Mouse (Mus musculus): ENCODE data around the gene Hmgn2. TPM values are rescaled to one million over a fixed set of nuclear protein-coding genes. Genes with fewer than 3 reads are reported as not detected.
A peak's percentile ranks its signal among the peaks of the same experiment; 100 is the strongest.

The Hmgn2 gene
- total RNA-seq (2014; rRNA removed; ENCODE audit: low replicate concordance) (197 and 271 TPM in 2 replicates), polyA plus RNA-seq (2015; fragmentation: Nextera tagmentation; extraction: Ambion mirVana) (867 and 901 TPM in 2 replicates)

DNA sequence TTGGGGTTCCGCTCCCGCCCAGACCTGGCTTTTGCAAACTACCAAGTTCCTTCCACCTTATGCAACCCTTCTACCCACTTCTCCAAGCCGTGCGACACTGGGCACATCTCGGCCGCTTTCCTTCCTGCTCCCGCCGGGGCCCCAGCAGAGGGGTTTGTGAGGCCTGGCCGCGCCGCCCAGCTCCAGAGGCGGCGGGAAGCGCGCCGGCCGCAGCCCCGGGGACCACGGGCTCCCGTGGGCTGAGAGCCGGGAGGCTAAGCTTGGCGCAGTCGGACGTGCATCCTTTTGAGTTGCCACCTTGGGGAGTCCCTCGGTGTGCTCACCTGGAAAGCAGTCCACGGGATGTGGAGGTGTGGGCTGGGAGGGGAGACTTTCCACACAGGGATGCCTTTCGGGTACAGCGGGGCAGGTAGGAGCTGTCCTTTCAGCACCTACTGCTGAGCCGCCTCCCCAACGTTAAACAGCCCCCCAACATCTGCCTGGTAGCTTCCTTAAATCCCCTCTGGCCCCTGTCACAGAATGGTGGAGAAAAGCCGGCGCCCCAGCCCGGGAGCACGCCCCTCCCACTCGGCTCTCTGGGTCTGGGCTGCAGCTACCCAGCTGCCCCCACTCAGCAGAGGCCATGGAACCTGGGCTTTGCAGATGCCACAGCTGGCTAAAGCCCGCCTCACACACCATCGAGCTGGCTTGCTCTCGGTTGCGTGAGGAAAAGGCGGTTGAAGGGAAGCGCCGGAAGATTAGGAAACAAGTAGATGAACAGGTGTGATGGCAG is at the start of gene Hmgn2:
Gene Hmgn2 (minus strand): TSS at position 501 of the 772 bp plus-strand sequence.
- H3K4me3 ChIP-seq (ENCODE audit: low read depth, low read length): peak within 1 kb of the TSS; percentile 85
- peaks cover 8% of the 10 kb centered on the region for H3K4me1 ChIP-seq (ENCODE audit: control insufficient read depth, insufficient read depth)
- TF ChIP-seq EP300 (IDR thresholded peaks at IDR 0.05; ENCODE audit: low read depth) (0 out of 2 replicates have a peak, but pooled peaks have one; percentile 17), CTCF (IDR thresholded peaks at IDR 0.05; ENCODE audit: low read depth) (no peak)
- peak within 1 kb of the TSS; percentile 95 for H3K9ac ChIP-seq (replicated peaks; ENCODE audit: low read depth, low read length)
- H3K4me2 ChIP-seq (ENCODE audit: low read depth, low read length): peak within 1 kb of the TSS; percentile 94
- peaks cover 19% of the 10 kb centered on the region for H3K36me3 ChIP-seq (replicated peaks; ENCODE audit: control insufficient read depth, insufficient read depth, low read length)
- H3K9me3 ChIP-seq (replicated peaks; ENCODE audit: control insufficient read depth, low read length): no peaks in the 10 kb centered on the region
- DNase-seq (ENCODE audit: low spot score): peak; percentile 38
- H3K27me3 ChIP-seq (ENCODE audit: control insufficient read depth, insufficient read depth, low read length): no peaks in the 10 kb centered on the region
- under 1% methylated on average over 41 of the region's 42 CpGs for WGBS
- H3K27ac ChIP-seq (ENCODE audit: low read depth): peak within 1 kb of the TSS; percentile 100
- ATAC-seq (ENCODE audit: insufficient read depth, low read depth): peak; percentile 62

GRCm38 (mm10) chr4:134017201-134017865 is 48.9 kb upstream of the Hmgn2 start:
- H3K4me3 ChIP-seq (ENCODE audit: low read depth, low read length): peak overlapping the region; percentile 16
- no peaks in the 10 kb centered on the region for H3K36me3 ChIP-seq (replicated peaks; ENCODE audit: control insufficient read depth, insufficient read depth, low read length)
- peaks cover 55% of the 10 kb centered on the region for H3K27me3 ChIP-seq (ENCODE audit: control insufficient read depth, insufficient read depth, low read length)
- no peak overlapping the region for H3K9ac ChIP-seq (replicated peaks; ENCODE audit: low read depth, low read length)
- ATAC-seq (ENCODE audit: insufficient read depth, low read depth): no peak
- no peak for DNase-seq (ENCODE audit: low spot score)
- H3K9me3 ChIP-seq (replicated peaks; ENCODE audit: control insufficient read depth, low read length): no peaks in the 10 kb centered on the region
- no peak overlapping the region for H3K27ac ChIP-seq (ENCODE audit: low read depth)
- no peak overlapping the region; the same call in 1 of the 2 replicates for H3K4me2 ChIP-seq (ENCODE audit: low read depth, low read length)
- TF ChIP-seq CTCF (IDR thresholded peaks at IDR 0.05; ENCODE audit: low read depth) (no peak), EP300 (IDR thresholded peaks at IDR 0.05; ENCODE audit: low read depth) (no peak)
- H3K4me1 ChIP-seq (ENCODE audit: control insufficient read depth, insufficient read depth): peaks cover 9% of the 10 kb centered on the region; the same call in 1 of the 2 replicates
- WGBS: 4% methylated on average over 21 of the region's 21 CpGs

DNA sequence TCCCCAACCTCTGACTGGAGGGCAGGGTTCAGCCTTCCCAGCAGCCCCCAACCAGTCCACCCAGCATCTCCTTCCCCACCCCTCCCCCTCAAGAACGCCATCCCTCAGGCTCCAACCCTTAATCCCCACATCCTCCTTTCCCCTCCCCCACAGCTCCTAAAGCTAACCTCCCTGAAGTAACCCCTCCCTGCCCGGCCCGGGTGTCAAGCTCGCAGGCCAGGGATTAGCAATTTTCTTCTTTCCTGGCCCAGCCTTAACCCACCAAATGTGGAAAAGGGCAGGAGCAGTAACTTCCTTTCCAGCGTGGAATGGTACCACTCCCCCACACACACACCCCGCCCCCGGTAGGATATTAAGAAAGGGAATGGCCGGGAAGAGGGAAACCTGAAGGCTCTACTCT is 48.3 kb upstream of the Hmgn2 start:
- no peaks in the 10 kb centered on the region for H3K9me3 ChIP-seq (replicated peaks; ENCODE audit: control insufficient read depth, low read length)

DNA sequence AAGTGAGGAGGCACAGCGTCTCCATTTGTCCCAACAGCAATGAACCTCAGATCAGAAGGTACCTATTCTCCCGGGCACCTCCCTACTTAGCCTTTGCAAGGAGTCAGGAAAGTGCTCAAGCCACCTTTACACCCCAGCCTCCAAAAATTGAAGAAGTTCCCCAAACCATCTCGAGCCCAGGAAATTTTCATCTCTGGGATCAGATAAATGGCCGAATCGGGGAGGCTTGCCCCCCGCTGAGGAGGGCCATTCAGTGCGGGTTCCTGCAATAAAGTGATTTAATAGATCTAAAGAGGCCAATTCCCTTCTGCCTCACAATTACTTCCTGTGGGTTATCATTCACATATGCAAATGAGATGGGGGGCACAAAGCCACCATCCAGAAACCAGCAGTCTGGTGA is 47.8 kb upstream of the Hmgn2 start:
- Histone ChIP-seq H3K9ac (replicated peaks; ENCODE audit: low read depth, low read length) (no peak overlapping the region), H3K27ac (ENCODE audit: low read depth) (no peak overlapping the region), H3K4me2 (ENCODE audit: low read depth, low read length) (no peak overlapping the region), H3K4me3 (ENCODE audit: low read depth, low read length) (no peak overlapping the region), H3K36me3 (replicated peaks; ENCODE audit: control insufficient read depth, insufficient read depth, low read length) (no peaks in the 10 kb centered on the region), H3K9me3 (replicated peaks; ENCODE audit: control insufficient read depth, low read length) (no peaks in the 10 kb centered on the region), H3K27me3 (ENCODE audit: control insufficient read depth, insufficient read depth, low read length) (peaks cover 55% of the 10 kb centered on the region), H3K4me1 (ENCODE audit: control insufficient read depth, insufficient read depth) (peaks cover 14% of the 10 kb centered on the region)
- ATAC-seq (ENCODE audit: insufficient read depth, low read depth) (no peak), DNase-seq (ENCODE audit: low spot score) (no peak)
- TF ChIP-seq CTCF (IDR thresholded peaks at IDR 0.05; ENCODE audit: low read depth) (no peak), EP300 (IDR thresholded peaks at IDR 0.05; ENCODE audit: low read depth) (no peak)
- WGBS: 19% methylated on average over 7 of the region's 7 CpGs

More for the DNA sequence above, 48.3 kb upstream of the Hmgn2 start:
- TF ChIP-seq EP300 (IDR thresholded peaks at IDR 0.05; ENCODE audit: low read depth): no peak
- no peak for TF ChIP-seq CTCF (IDR thresholded peaks at IDR 0.05; ENCODE audit: low read depth)
- H3K36me3 ChIP-seq (replicated peaks; ENCODE audit: control insufficient read depth, insufficient read depth, low read length): no peaks in the 10 kb centered on the region
- no peak overlapping the region for H3K9ac ChIP-seq (replicated peaks; ENCODE audit: low read depth, low read length)
- peaks cover 55% of the 10 kb centered on the region for H3K27me3 ChIP-seq (ENCODE audit: control insufficient read depth, insufficient read depth, low read length)
- DNase-seq (ENCODE audit: low spot score): no peak
- no peak overlapping the region for H3K4me2 ChIP-seq (ENCODE audit: low read depth, low read length)
- H3K4me1 ChIP-seq (ENCODE audit: control insufficient read depth, insufficient read depth): peaks cover 10% of the 10 kb centered on the region
- WGBS: 5% methylated on average over 8 of the region's 8 CpGs
- H3K27ac ChIP-seq (ENCODE audit: low read depth): no peak overlapping the region
- H3K4me3 ChIP-seq (ENCODE audit: low read depth, low read length): no peak overlapping the region
- no peak for ATAC-seq (ENCODE audit: insufficient read depth, low read depth)

DNA sequence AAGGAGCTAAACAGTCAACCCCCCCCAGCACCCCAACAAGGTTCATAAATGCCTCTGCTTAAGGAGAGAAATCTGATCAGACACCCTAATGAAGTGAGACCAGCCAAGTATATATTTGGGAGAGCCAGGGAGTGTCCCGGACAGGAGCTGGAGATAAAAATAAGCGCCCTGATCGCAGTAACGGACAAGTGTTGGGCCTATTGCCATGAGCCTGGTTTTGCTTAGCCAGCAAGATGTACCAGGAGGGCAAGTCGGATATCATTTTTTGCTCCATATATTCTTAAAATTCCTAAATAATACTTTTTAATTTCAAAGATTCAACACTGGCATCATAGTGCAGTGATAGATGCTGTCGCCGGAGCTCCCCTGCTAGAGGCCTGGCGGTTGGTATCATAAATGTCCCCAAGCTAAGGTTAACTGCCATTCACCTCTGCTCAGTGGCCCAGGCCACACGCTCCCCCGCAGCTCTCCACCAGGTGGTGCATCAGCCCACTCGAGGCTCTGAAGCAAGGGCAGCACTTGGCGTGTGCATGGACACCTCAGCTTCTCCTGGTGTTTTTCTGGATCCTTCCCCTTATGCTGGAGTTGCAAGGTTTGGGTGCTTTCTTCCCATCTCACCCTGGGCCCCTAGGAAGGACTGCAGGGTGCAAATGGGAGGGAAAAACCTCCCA is 44.5 kb upstream of the Hmgn2 start:
- ATAC-seq (ENCODE audit: insufficient read depth, low read depth) (peak; percentile 62), DNase-seq (ENCODE audit: low spot score) (no peak)
- no peak overlapping the region for H3K4me2 ChIP-seq (ENCODE audit: low read depth, low read length)
- no peak overlapping the region for H3K9ac ChIP-seq (replicated peaks; ENCODE audit: low read depth, low read length)
- H3K36me3 ChIP-seq (replicated peaks; ENCODE audit: control insufficient read depth, insufficient read depth, low read length): no peaks in the 10 kb centered on the region
- TF ChIP-seq CTCF (IDR thresholded peaks at IDR 0.05; ENCODE audit: low read depth): peak; percentile 55
- no peak for TF ChIP-seq EP300 (IDR thresholded peaks at IDR 0.05; ENCODE audit: low read depth)
- no peaks in the 10 kb centered on the region for H3K9me3 ChIP-seq (replicated peaks; ENCODE audit: control insufficient read depth, low read length)
- H3K4me3 ChIP-seq (ENCODE audit: low read depth, low read length): no peak overlapping the region
- WGBS: 33% methylated on average over 12 of the region's 12 CpGs
- H3K27ac ChIP-seq (ENCODE audit: low read depth): no peak overlapping the region
- H3K27me3 ChIP-seq (ENCODE audit: control insufficient read depth, insufficient read depth, low read length): peaks cover 26% of the 10 kb centered on the region
- H3K4me1 ChIP-seq (ENCODE audit: control insufficient read depth, insufficient read depth): peaks cover 14% of the 10 kb centered on the region
